ENCODE assay signal across 9 mouse cellular contexts in the genomic region with DNA sequence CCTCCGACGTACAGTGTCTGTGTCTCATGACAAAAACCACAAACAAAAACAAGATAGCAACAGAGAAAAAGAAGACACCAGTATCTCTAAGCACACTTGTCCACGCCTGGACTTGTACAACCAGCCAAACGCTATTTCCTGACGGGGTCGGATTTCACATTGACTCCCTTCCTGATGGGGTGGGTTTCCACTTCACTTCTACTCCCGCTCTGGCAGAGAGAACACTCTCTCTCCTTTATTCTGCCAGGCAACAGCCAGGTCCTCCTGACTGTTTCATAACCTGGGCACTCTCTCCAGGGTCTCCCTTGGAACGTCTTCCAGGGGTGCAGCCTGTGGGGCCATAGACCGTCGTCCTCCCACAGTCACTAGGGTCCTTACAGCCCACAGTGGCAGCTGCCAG. TPM values are rescaled to one million over a fixed set of nuclear protein-coding genes. Genes with fewer than 3 reads are reported as not detected.
DNase-seq lines count a peak whose midpoint lies in the region; ATAC-seq and TF ChIP-seq lines count a peak whose summit lies in the region.
"Not testable (repeated sequence)": the region's sequence is repeated elsewhere in the genome, so short reads cannot be mapped to it uniquely, and the experiment has no call there.
"Had no signal": no experiment of that assay in that cellular context is flagged by ENCODE, and none has a peak within 500 bp of the region (broad histone marks: within the 10 kb centered on the region; RNA-seq: fewer than 3 reads in every experiment).

No protein-coding gene starts in this region.

- peak; percentile 69 for DNase-seq in 416B (ENCODE audit: low read depth)
- DNase-seq in embryo, embryonic 10.5 days (ENCODE audit: low spot score) = peak; percentile 47
- DNase-seq in embryonic facial prominence, embryonic 11.5 days (ENCODE audit: low spot score) = peak; percentile 42
- DNase-seq in heart, adult 11 months = peak; percentile 93
- DNase-seq in heart, postnatal 0 days (ENCODE audit: low spot score) = peak; percentile 25
- peak; percentile 59 for DNase-seq in kidney, postnatal 0 days (ENCODE audit: low spot score)
- DNase-seq in lung, postnatal 0 days (ENCODE audit: low spot score) = peak; percentile 34

- WGBS in embryonic facial prominence, embryonic 11.5 days = 37% methylated on average over 10 of the region's 10 CpGs
- 30% methylated on average over 10 of the region's 10 CpGs for WGBS in heart, embryonic 13.5 days
- 29% methylated on average over 10 of the region's 10 CpGs for WGBS in heart, postnatal 0 days
- 26% methylated on average over 10 of the region's 10 CpGs for WGBS in kidney, postnatal 0 days
- 18% methylated on average over 10 of the region's 10 CpGs for WGBS in lung, postnatal 0 days

- not testable (repeated sequence) for TF ChIP-seq EP300 in heart, postnatal 0 days (IDR thresholded peaks at IDR 0.05; ENCODE audit: low read depth); lung, postnatal 0 days (IDR thresholded peaks at IDR 0.05)

- H3K9ac ChIP-seq in embryonic facial prominence, embryonic 11.5 days (replicated peaks; ENCODE audit: low read length); heart, embryonic 13.5 days; heart, postnatal 0 days (replicated peaks; ENCODE audit: low read depth, low read length); kidney, postnatal 0 days (ENCODE audit: low read depth, low read length); lung, postnatal 0 days (replicated peaks; ENCODE audit: low read depth): not testable (repeated sequence)

- not testable (repeated sequence) for H3K4me3 ChIP-seq in embryonic facial prominence, embryonic 11.5 days (ENCODE audit: low read depth, low read length); heart, embryonic 13.5 days; heart, postnatal 0 days (ENCODE audit: low read depth, low read length); kidney, postnatal 0 days (replicated peaks; ENCODE audit: low read depth, low read length); lung, postnatal 0 days (ENCODE audit: low read depth, low read length)

- not testable (repeated sequence) for ATAC-seq in embryonic facial prominence, embryonic 11.5 days (replicated peaks; ENCODE audit: insufficient number of reproducible peaks, low FRiP score, low TSS enrichment, low read depth); heart, embryonic 13.5 days (ENCODE audit: extremely low read depth, insufficient number of reproducible peaks, low FRiP score, low TSS enrichment); heart, postnatal 0 days (ENCODE audit: insufficient read depth, low read depth); kidney, postnatal 0 days (replicated peaks; ENCODE audit: low FRiP score, low read depth); lung, postnatal 0 days

- H3K27me3 ChIP-seq in embryonic facial prominence, embryonic 11.5 days (ENCODE audit: control insufficient read depth, insufficient read depth, low read length); heart, embryonic 13.5 days (replicated peaks); heart, postnatal 0 days (ENCODE audit: control insufficient read depth, insufficient read depth, low read length); kidney, postnatal 0 days (ENCODE audit: insufficient read depth, low read length); lung, postnatal 0 days (replicated peaks; ENCODE audit: insufficient read depth, low read length): not testable (repeated sequence)

- H3K9me3 ChIP-seq in embryonic facial prominence, embryonic 11.5 days (replicated peaks; ENCODE audit: control insufficient read depth, low read length); heart, embryonic 13.5 days; heart, postnatal 0 days (replicated peaks; ENCODE audit: control insufficient read depth, low read length); kidney, postnatal 0 days (replicated peaks; ENCODE audit: low read length); lung, postnatal 0 days (ENCODE audit: low read length): not testable (repeated sequence)

- not testable (repeated sequence) for H3K27ac ChIP-seq in embryonic facial prominence, embryonic 11.5 days (replicated peaks; ENCODE audit: low read depth, low read length); heart, postnatal 0 days (ENCODE audit: low read depth); kidney, postnatal 0 days; lung, postnatal 0 days (ENCODE audit: low read length)
- 0 out of 2 replicates have a peak overlapping the region, but pooled peaks have one; percentile 12 for H3K27ac ChIP-seq in heart, embryonic 13.5 days (replicated peaks)

- not testable (repeated sequence) for H3K4me1 ChIP-seq in embryonic facial prominence, embryonic 11.5 days (ENCODE audit: control insufficient read depth, insufficient read depth, low read length); heart, postnatal 0 days (ENCODE audit: control insufficient read depth, insufficient read depth); kidney, postnatal 0 days (replicated peaks; ENCODE audit: insufficient read depth, low read length); lung, postnatal 0 days (ENCODE audit: insufficient read depth, low read depth, low read length)
- peaks cover 13% of the 10 kb centered on the region for H3K4me1 ChIP-seq in heart, embryonic 13.5 days

- TF ChIP-seq CTCF in heart, postnatal 0 days (IDR thresholded peaks at IDR 0.05; ENCODE audit: low read depth); kidney, postnatal 0 days (IDR thresholded peaks at IDR 0.05; ENCODE audit: low read depth); lung, postnatal 0 days (IDR thresholded peaks at IDR 0.05): not testable (repeated sequence)

- not testable (repeated sequence) for H3K36me3 ChIP-seq in embryonic facial prominence, embryonic 11.5 days (replicated peaks; ENCODE audit: control insufficient read depth, insufficient read depth, low read depth, low read length); heart, embryonic 13.5 days; heart, postnatal 0 days (replicated peaks; ENCODE audit: control insufficient read depth, insufficient read depth, low read length); kidney, postnatal 0 days (ENCODE audit: insufficient read depth, low read length); lung, postnatal 0 days (ENCODE audit: insufficient read depth, low read length)

- H3K4me2 ChIP-seq in embryonic facial prominence, embryonic 11.5 days (ENCODE audit: low read depth, low read length); heart, postnatal 0 days (ENCODE audit: low read depth, low read length); kidney, postnatal 0 days (ENCODE audit: low read length); lung, postnatal 0 days (replicated peaks; ENCODE audit: low read depth, low read length): not testable (repeated sequence)
- H3K4me2 ChIP-seq in heart, embryonic 13.5 days = peak overlapping the region; percentile 50

RNA-seq across cellular contexts. Expression of a gene that starts 56.9 kb away (rescaled TPM):
- 38.3 and 43.1 TPM in 2 replicates for polyA plus RNA-seq in embryonic facial prominence, embryonic 11.5 days (2014; fragmentation: Nextera tagmentation; extraction: Ambion mirVana)
- polyA plus RNA-seq in heart, embryonic 13.5 days (2015; fragmentation: Nextera tagmentation; extraction: Ambion mirVana) = 23.7 and 27.0 TPM in 2 replicates
- total RNA-seq in heart, postnatal 0 days (2014; rRNA removed; ENCODE audit: low replicate concordance) = 4.0 and 6.8 TPM in 2 replicates
- polyA plus RNA-seq in heart, postnatal 0 days (2015; fragmentation: Nextera tagmentation; extraction: Ambion mirVana) = 6.4 and 7.0 TPM in 2 replicates
- 31.4 and 33.9 TPM in 2 replicates for polyA plus RNA-seq in kidney, postnatal 0 days (2015; fragmentation: Nextera tagmentation; extraction: Ambion mirVana)
- polyA plus RNA-seq in lung, postnatal 0 days (2015; fragmentation: Nextera tagmentation; extraction: Ambion mirVana) = 16.7 and 21.0 TPM in 2 replicates
- polyA plus RNA-seq: activated CD4-positive, CD25-positive, alpha-beta regulatory T cell, adult 4 months had no signal

Comparison
In these comparisons a context has a peak if more than half of its experiments do, and no peak if none do; other contexts are left out.
1. DNase-seq: peak in every context shown above with its lines; median percentile 93 in heart, adult 11 months; 69 in 416B; 59 in kidney, postnatal 0 days; 47 in embryo, embryonic 10.5 days; 42 in embryonic facial prominence, embryonic 11.5 days; 34 in lung, postnatal 0 days; 25 in heart, postnatal 0 days.